Mouse (Mus musculus): ENCODE results near the gene Nedd4. TPM values are rescaled to one million over a fixed set of nuclear protein-coding genes. Genes with fewer than 3 reads are reported as not detected.
A peak's percentile ranks its signal among the peaks of the same experiment; 100 is the strongest.

Nedd4 gene
- polyA plus RNA-seq, 1 experiment from 2014 or later = 142 TPM

- no peak for ATAC-seq
- Histone ChIP-seq H3K27ac (ENCODE audit: low read depth, low read length) (no peak overlapping the region), H3K4me3 (ENCODE audit: low read depth, low read length) (no peak overlapping the region), H3K4me2 (replicated peaks; ENCODE audit: low read depth) (no peak overlapping the region; the same call in 1 of the 2 replicates), H3K4me1 (replicated peaks; ENCODE audit: control insufficient read depth, insufficient read depth, low read length) (peaks cover 3% of the 10 kb centered on the region; the same call in 1 of the 2 replicates), H3K9ac (ENCODE audit: low read depth, low read length) (no peak overlapping the region), H3K9me3 (ENCODE audit: control insufficient read depth) (no peaks in the 10 kb centered on the region), H3K27me3 (replicated peaks; ENCODE audit: control insufficient read depth, insufficient read depth, low read length) (no peaks in the 10 kb centered on the region), H3K36me3 (ENCODE audit: control insufficient read depth, insufficient read depth) (no peaks in the 10 kb centered on the region)
- no peak for TF ChIP-seq CTCF (IDR thresholded peaks at IDR 0.05; ENCODE audit: low read depth)
- 5% methylated on average over 2 of the region's 2 CpGs for WGBS
Observed at GRCm38 (mm10) chr9:72628591-72628990, 33.6 kb upstream of the Nedd4 start.

GRCm38 (mm10) chr9:72632198-72632597 lies 29.9 kb upstream of the Nedd4 start:
- Histone ChIP-seq H3K9ac (ENCODE audit: low read depth, low read length) (no peak overlapping the region), H3K4me1 (replicated peaks; ENCODE audit: control insufficient read depth, insufficient read depth, low read length) (peaks cover 3% of the 10 kb centered on the region; the same call in 1 of the 2 replicates), H3K4me2 (replicated peaks; ENCODE audit: low read depth) (no peak overlapping the region), H3K9me3 (ENCODE audit: control insufficient read depth) (no peaks in the 10 kb centered on the region), H3K27ac (ENCODE audit: low read depth, low read length) (no peak overlapping the region), H3K36me3 (ENCODE audit: control insufficient read depth, insufficient read depth) (no peaks in the 10 kb centered on the region), H3K4me3 (ENCODE audit: low read depth, low read length) (no peak overlapping the region), H3K27me3 (replicated peaks; ENCODE audit: control insufficient read depth, insufficient read depth, low read length) (no peaks in the 10 kb centered on the region)
- ATAC-seq = no peak
- TF ChIP-seq CTCF (IDR thresholded peaks at IDR 0.05; ENCODE audit: low read depth) = no peak
- WGBS = 11% methylated on average over 1 of the region's 1 CpGs

- 0 out of 2 replicates have a peak, but pooled peaks cover 1% of the 10 kb centered on the region for H3K4me1 ChIP-seq (replicated peaks; ENCODE audit: control insufficient read depth, insufficient read depth, low read length)
- no peak overlapping the region for H3K9ac ChIP-seq (ENCODE audit: low read depth, low read length)
- peak; percentile 85 for TF ChIP-seq CTCF (IDR thresholded peaks at IDR 0.05; ENCODE audit: low read depth)
- H3K27ac ChIP-seq (ENCODE audit: low read depth, low read length) = no peak overlapping the region
- no peak for ATAC-seq
- H3K4me2 ChIP-seq (replicated peaks; ENCODE audit: low read depth) = no peak overlapping the region
- H3K36me3 ChIP-seq (ENCODE audit: control insufficient read depth, insufficient read depth) = no peaks in the 10 kb centered on the region
- no peak overlapping the region for H3K4me3 ChIP-seq (ENCODE audit: low read depth, low read length)
- no peaks in the 10 kb centered on the region for H3K27me3 ChIP-seq (replicated peaks; ENCODE audit: control insufficient read depth, insufficient read depth, low read length)
- H3K9me3 ChIP-seq (ENCODE audit: control insufficient read depth) = no peaks in the 10 kb centered on the region
Observed at GRCm38 (mm10) chr9:72635134-72635533, 27.0 kb upstream of the Nedd4 start.

GRCm38 (mm10) chr9:72636547-72636946 lies 25.6 kb upstream of the Nedd4 start:
- H3K4me2 ChIP-seq (replicated peaks; ENCODE audit: low read depth) = no peak overlapping the region
- TF ChIP-seq CTCF (IDR thresholded peaks at IDR 0.05; ENCODE audit: low read depth) = no peak
- no peaks in the 10 kb centered on the region for H3K9me3 ChIP-seq (ENCODE audit: control insufficient read depth)
- H3K27ac ChIP-seq (ENCODE audit: low read depth, low read length) = no peak overlapping the region
- ATAC-seq = no peak
- H3K9ac ChIP-seq (ENCODE audit: low read depth, low read length) = no peak overlapping the region
- no peak overlapping the region for H3K4me3 ChIP-seq (ENCODE audit: low read depth, low read length)
- H3K4me1 ChIP-seq (replicated peaks; ENCODE audit: control insufficient read depth, insufficient read depth, low read length) = peaks cover 8% of the 10 kb centered on the region; the same call in 1 of the 2 replicates
- no peaks in the 10 kb centered on the region for H3K36me3 ChIP-seq (ENCODE audit: control insufficient read depth, insufficient read depth)
- H3K27me3 ChIP-seq (replicated peaks; ENCODE audit: control insufficient read depth, insufficient read depth, low read length) = no peaks in the 10 kb centered on the region
- WGBS = 80% methylated on average over 7 of the region's 7 CpGs

- 88% methylated on average over 8 of the region's 8 CpGs for WGBS
- ATAC-seq = no peak
Observed at GRCm38 (mm10) chr9:72637243-72637642, 24.9 kb upstream of the Nedd4 start.

GRCm38 (mm10) chr9:72638951-72639842 lies 22.9 kb upstream of the Nedd4 start:
- WGBS = 54% methylated on average over 9 of the region's 9 CpGs
- TF ChIP-seq CTCF (IDR thresholded peaks at IDR 0.05; ENCODE audit: low read depth) = no peak
- Histone ChIP-seq H3K4me2 (replicated peaks; ENCODE audit: low read depth) (peak overlapping the region; percentile 57), H3K36me3 (ENCODE audit: control insufficient read depth, insufficient read depth) (no peaks in the 10 kb centered on the region), H3K9ac (ENCODE audit: low read depth, low read length) (no peak overlapping the region), H3K27me3 (replicated peaks; ENCODE audit: control insufficient read depth, insufficient read depth, low read length) (no peaks in the 10 kb centered on the region), H3K9me3 (ENCODE audit: control insufficient read depth) (no peaks in the 10 kb centered on the region), H3K4me3 (ENCODE audit: low read depth, low read length) (peak overlapping the region; percentile 20), H3K27ac (ENCODE audit: low read depth, low read length) (peak overlapping the region; percentile 84), H3K4me1 (replicated peaks; ENCODE audit: control insufficient read depth, insufficient read depth, low read length) (peaks cover 8% of the 10 kb centered on the region; the same call in 1 of the 2 replicates)
- ATAC-seq = peak; percentile 62

More at GRCm38 (mm10) chr9:72637243-72637642, 24.9 kb upstream of the Nedd4 start:
- Histone ChIP-seq H3K9me3 (ENCODE audit: control insufficient read depth) (no peaks in the 10 kb centered on the region), H3K27ac (ENCODE audit: low read depth, low read length) (no peak overlapping the region), H3K4me1 (replicated peaks; ENCODE audit: control insufficient read depth, insufficient read depth, low read length) (peaks cover 8% of the 10 kb centered on the region; the same call in 1 of the 2 replicates), H3K4me3 (ENCODE audit: low read depth, low read length) (no peak overlapping the region), H3K4me2 (replicated peaks; ENCODE audit: low read depth) (no peak overlapping the region), H3K27me3 (replicated peaks; ENCODE audit: control insufficient read depth, insufficient read depth, low read length) (no peaks in the 10 kb centered on the region), H3K9ac (ENCODE audit: low read depth, low read length) (no peak overlapping the region), H3K36me3 (ENCODE audit: control insufficient read depth, insufficient read depth) (no peaks in the 10 kb centered on the region)
- no peak for TF ChIP-seq CTCF (IDR thresholded peaks at IDR 0.05; ENCODE audit: low read depth)
